Mouse (Mus musculus): Measurements from ENCODE around the gene Tef.

The Tef gene

DNA sequence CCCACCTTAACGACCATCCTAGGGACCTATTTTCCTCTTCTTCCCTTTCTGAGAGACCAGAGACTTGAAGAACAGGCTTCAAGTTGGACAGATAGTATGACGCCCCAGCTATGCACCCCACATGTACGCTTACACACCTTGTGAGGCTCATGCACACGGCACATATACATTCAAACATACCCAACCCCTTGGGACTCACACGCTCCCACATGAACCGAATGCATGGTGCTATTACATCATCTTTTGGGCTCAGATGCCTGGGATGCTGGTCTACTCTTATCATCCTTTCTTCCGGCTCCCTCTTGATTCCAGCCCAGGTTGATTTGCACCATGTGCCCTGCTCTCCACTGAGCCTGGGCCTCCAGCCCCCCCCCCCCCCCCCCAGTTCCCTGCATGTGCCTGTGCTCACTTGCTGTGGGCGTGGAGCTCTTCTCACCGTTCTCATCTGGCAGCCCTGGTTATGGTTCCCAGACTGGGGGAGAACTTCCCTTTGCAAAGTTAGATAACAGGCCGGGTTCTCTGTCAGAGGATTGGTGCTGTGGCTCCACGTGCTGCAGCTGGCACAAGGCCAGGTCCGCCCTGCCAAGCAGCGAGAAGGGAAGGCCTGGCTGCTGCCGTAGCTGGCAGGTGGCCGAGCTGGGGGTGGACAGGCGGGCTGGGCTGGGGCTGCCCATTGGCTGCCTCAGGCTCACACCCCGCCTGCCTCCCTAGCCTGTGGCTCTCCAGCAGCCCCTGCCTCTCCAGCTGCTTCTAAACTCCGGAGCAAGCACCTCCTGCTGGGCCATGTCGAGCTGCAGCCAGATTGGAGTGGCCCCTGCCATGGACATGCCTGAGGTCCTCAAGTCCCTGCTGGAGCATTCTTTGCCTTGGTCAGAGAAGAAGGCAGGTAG is at the start of gene Tef:
Gene Tef (plus strand): TSS at position 421 of the 890 bp plus-strand sequence.
- DNase-seq (ENCODE audit: low spot score in 2 of 2) = peak; percentile 98 to 99

DNA sequence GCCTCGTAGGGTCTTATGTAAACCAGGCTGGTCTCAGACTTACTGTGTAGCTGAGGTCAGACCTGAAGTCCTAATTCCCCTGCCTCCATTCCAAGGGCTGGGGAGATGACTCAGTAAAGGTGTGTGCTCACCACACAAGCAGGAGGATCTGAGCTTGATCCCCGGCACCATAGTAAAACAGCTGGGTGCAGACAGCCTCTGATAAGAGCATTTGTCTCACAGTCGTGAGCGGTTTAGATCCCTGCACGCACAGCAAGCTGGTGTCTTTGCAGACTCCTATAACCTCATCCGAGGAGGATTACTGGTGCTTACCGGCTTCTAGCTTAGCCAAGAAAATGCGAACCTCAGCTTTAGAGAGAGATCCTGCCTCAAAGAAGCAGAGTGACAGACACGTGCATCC is 48.6 kb upstream of the Tef start:
- no peak for DNase-seq (ENCODE audit: low spot score in 2 of 2)

DNA sequence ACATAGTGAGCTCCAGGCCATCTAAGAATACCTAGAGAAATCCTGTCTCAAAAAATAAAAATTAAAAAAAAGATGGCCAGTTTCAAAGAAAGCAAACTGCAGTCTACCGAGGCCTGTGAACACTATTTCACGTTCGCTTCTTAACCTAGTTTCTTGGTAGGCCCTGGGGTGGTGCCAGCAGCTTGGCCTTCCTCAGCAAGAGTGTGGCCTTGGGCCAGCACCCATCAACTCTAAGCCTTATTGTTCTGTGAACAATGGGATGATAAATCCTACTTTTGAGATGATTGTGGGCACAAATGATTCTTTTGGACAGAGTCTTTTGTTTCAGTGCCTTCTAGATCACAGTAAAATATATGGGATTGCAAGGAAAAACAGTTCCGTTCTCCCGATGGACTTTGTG is 43.5 kb upstream of the Tef start:
- no peak for DNase-seq (ENCODE audit: low spot score in 2 of 2)

DNA sequence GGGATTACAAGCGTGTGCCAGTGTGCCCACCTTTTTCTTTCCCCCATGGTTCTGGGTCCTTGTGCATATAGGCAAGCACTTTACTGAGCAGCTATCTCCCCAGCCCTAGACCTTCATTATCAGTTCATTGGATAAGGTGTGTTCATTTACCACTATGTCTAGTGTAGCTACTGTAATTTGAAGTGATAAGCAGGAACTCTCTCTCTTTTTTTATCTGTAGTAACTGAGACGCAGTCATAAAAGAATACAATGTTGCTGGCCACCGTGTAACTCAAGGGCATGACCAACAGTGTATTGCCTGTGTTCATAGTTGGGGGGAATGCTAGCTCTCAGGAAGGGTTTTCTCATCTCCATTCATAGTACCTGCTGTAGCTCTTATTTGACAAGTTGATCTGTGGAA is 42.7 kb upstream of the Tef start:
- DNase-seq (ENCODE audit: low spot score in 2 of 2) = no peak

GRCm38 (mm10) chr15:81760361-81761079 is 41.7 kb upstream of the Tef start:
- no peak for DNase-seq (ENCODE audit: low spot score in 2 of 2)

- no peak for DNase-seq (ENCODE audit: low spot score in 2 of 2)
Observed at GRCm38 (mm10) chr15:81761381-81761780, 40.8 kb upstream of the Tef start.

GRCm38 (mm10) chr15:81761959-81762358 is 40.3 kb upstream of the Tef start:
- no peak for DNase-seq (ENCODE audit: low spot score in 2 of 2)

GRCm38 (mm10) chr15:81764573-81764972 is 37.6 kb upstream of the Tef start:
- no peak for DNase-seq (ENCODE audit: low spot score in 2 of 2)

DNA sequence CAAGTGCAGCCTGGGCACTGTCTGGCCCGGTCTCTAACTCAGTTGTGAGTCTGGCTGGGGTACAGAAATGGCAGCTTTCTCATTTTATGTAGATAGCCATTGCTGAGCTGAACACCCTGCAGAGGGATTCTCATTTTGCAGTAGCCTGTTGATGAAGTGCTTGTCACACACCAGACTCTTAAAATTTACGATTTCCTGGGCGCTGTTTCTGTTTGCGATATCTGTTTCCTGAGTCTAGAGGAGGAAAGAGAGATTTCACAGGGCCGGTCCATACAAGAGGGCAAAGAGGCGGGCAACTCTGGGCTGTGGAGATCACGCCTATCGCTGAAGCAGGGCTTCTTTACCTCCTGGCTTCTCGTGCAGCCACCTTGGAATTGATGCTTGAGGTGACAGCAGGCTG is 36.6 kb upstream of the Tef start:
- DNase-seq (ENCODE audit: low spot score in 2 of 2) = no peak

GRCm38 (mm10) chr15:81766439-81766838 is 35.8 kb upstream of the Tef start:
- DNase-seq (ENCODE audit: low spot score in 2 of 2) = no peak

GRCm38 (mm10) chr15:81769037-81769436 is 33.2 kb upstream of the Tef start:
- DNase-seq (ENCODE audit: low spot score in 2 of 2) = no peak

GRCm38 (mm10) chr15:81772431-81773120 is 29.6 kb upstream of the Tef start:
- no peak for DNase-seq (ENCODE audit: low spot score in 2 of 2)

- no peak for DNase-seq (ENCODE audit: low spot score in 2 of 2)
Observed at GRCm38 (mm10) chr15:81774505-81775171, 27.6 kb upstream of the Tef start.

DNA sequence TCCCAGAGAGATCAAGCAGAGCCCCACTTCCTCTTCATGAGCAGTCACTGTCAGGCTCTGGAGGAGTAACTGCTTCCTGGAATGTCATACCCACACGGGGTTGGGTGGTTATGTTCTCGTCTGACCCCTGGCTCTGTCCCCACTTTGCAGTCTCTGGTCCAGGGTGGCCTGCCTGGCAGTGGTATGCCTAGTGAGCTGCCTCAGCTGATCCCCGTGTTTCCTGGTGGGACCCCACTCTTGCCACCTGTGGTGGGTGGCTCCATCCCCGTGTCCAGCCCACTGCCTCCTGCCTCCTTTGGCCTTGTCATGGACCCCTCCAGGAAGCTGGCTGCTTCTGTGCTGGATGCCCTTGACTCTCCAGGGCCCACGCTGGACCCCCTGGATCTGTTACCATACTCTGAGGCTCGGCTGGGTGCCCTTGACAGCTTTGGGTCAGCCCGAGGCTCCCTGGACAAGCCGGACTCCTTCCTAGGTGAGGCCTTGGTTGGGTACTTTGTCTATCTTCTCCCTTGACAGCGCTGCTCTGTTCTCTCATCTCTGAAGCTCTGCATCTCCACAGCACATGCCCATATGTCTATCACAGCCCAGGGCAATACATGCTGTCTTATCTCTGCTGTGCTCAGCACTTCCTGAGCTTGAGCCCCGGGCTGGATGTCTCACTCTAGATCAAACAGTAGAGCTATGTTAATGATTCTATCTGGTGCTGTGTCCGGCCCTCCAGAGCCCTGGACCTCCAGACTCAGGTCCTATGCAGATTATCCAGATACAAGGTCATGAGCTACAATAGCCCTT is 25.4 kb upstream of the Tef start:
- no peak for DNase-seq (ENCODE audit: low spot score in 2 of 2)

GRCm38 (mm10) chr15:81781816-81782215 is 20.4 kb upstream of the Tef start:
- DNase-seq (ENCODE audit: low spot score in 2 of 2) = no peak

- no peak for DNase-seq (ENCODE audit: low spot score in 2 of 2)
Observed at GRCm38 (mm10) chr15:81784762-81785161, 17.5 kb upstream of the Tef start.

DNA sequence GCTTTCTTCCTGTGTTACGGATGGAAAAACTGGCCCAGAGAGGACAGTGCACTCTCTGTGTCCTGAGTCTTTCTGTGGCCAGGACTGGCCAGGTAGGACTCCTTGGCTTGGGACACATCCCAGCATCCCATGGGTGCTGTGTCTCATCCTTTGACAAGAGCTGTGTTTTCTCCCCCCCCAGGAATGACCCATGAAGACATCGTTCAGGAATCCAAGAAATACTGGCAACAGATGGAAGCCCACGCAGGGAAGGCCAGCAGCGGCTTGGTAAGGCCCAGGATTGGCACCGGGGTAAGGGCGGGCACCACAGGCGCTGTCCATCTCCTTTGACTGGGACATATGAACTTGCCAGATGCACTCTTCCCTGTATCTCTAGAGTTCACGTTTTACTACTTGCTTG is 16.5 kb upstream of the Tef start:
- DNase-seq (ENCODE audit: low spot score in 2 of 2) = no peak

DNA sequence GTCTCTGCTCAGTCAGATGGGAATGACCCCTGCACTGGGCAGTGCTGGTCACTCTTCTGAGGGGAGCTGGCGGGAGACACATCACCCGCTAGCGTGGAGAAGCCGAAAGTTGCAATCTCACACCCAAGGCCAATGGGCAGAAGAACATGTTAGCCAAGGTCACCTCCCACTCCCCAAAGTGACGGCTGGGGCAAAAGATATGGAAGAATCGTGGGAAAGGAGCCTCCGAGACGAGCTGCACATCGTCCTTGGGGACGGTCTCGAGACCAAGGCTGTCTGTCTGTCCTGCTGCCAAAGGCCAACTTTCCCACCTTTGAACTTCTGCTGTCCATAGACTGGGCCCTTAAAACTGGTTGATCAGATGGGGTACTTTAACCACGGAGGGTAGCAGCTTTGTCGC is 14.7 kb upstream of the Tef start:
- DNase-seq (ENCODE audit: low spot score in 2 of 2) = no peak

DNA sequence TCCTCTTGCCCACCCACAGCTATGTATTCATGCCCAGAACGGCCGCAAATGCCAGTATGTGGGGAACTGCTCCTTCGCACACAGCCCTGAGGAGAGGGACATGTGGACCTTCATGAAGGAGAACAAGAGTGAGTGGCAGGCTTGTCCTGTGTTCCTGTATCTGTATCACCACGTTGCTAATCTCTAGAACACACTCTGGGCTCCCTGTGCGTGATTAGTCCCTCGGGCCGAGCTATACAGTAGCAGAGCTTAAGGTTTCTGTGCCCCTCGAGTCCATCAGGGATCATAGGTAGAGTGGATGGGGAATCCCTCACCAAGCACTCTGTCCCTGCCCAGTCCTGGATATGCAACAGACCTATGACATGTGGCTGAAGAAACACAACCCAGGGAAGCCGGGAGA is 9.8 kb upstream of the Tef start:
- DNase-seq (ENCODE audit: low spot score in 2 of 2) = no peak

DNA sequence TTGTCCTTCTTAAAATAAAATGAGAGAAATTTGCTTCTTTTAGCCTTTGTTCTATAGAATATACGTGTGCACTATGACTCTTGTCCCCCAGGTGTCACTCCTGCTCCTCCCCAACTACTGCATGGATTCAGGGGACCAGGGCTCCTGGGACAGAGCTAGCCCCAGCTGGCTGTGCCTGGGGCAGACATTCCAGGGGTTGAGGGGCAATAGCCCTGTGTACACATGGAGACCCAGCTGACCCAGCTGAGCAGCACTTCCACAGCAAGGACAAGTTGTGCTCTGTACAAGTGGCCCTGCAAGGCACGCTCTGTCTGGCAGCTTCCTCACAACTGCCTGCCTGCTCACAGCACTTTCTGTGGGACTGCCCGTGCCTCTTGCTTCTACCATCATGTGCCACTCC is 6.0 kb upstream of the Tef start:
- no peak for DNase-seq (ENCODE audit: low spot score in 2 of 2)

- no peak for DNase-seq (ENCODE audit: low spot score in 2 of 2)
Observed at GRCm38 (mm10) chr15:81797861-81798260, 4.4 kb upstream of the Tef start.
